Mouse (Mus musculus) neural tube, embryonic 12.5 days (tissue): ENCODE data around the gene Gm20388. TPM values are rescaled to one million over a fixed set of nuclear protein-coding genes. Genes with fewer than 3 reads are reported as not detected.

Source experiments
- ATAC-seq: fragments of 200-750 bp; cut with Nextera tagmentation; 2 replicates; pipeline ENCODE4 v1.8.0; 2017; ENCODE audit warnings: low read depth, mild to moderate bottlenecking, moderate TSS enrichment, moderate library complexity; ENCODE audit not compliant: low FRiP score
- H3K27ac ChIP-seq: fragments of 300-500 bp; sonication (generic); 2 replicates; pipeline ENCODE4 v1.5.1; 2016
- H3K27me3 ChIP-seq: fragments of 300-500 bp; sonication (generic); replicated peaks from 2 replicates; pipeline ENCODE4 v1.6.1; 2016; ENCODE audit warnings: mild to moderate bottlenecking
- H3K36me3 ChIP-seq: fragments of 300-500 bp; sonication (generic); 2 replicates; pipeline ENCODE4 v1.6.1; 2016; ENCODE audit warnings: mild to moderate bottlenecking
- H3K4me1 ChIP-seq: fragments of 300-500 bp; sonication (generic); 2 replicates; pipeline ENCODE4 v1.6.1; 2016
- H3K4me2 ChIP-seq: fragments of 300-500 bp; sonication (generic); replicated peaks from 2 replicates; pipeline ENCODE4 v1.6.1; 2016; ENCODE audit warnings: mild to moderate bottlenecking
- H3K4me3 ChIP-seq: fragments of 300-500 bp; sonication (generic); 2 replicates; pipeline ENCODE4 v1.5.1; 2016
- H3K9ac ChIP-seq: fragments of 300-500 bp; sonication (generic); 2 replicates; pipeline ENCODE4 v1.6.1; 2016; ENCODE audit warnings: mild to moderate bottlenecking
- H3K9me3 ChIP-seq: fragments of 300-500 bp; sonication (generic); 2 replicates; pipeline ENCODE4 v1.6.1; 2016; ENCODE audit warnings: mild to moderate bottlenecking
- WGBS: fragments of 180-500 bp; shearing (Covaris S2); methylation state at CpG from one replicate; pipeline ENCODE4 v1.1.7; 2016; 5-methylcytosine and 5-hydroxymethylcytosine counted together
- polyA plus RNA-seq: library from polyadenylated mRNA; unstranded; fragments of >200 nt; fragmentation: Nextera tagmentation; extraction: Ambion mirVana; gene quantifications from 2 replicates; pipeline ENCODE4 v1.2.1, GENCODE M21; 2016

Gm20388 gene
- polyA plus RNA-seq, 1 experiment from 2014 or later = not detected

GRCm38 (mm10) chr8:121376116-121376950 is 1465.7 kb downstream of the Gm20388 start:
- 63% methylated on average over 10 of the region's 10 CpGs for WGBS
- peaks cover 27% of the 10 kb centered on the region for H3K4me1 ChIP-seq

GRCm38 (mm10) chr8:121377680-121378079 is 1467.0 kb downstream of the Gm20388 start:
- no peak overlapping the region for H3K27ac ChIP-seq
- ATAC-seq = no peak
- 0 out of 2 replicates have a peak overlapping the region, but pooled peaks have one; percentile 16 for H3K4me2 ChIP-seq
- no peaks in the 10 kb centered on the region for H3K9me3 ChIP-seq
- H3K27me3 ChIP-seq = no peaks in the 10 kb centered on the region
- H3K9ac ChIP-seq = no peak overlapping the region
- no peaks in the 10 kb centered on the region for H3K36me3 ChIP-seq
- 4% methylated on average over 10 of the region's 10 CpGs for WGBS
- H3K4me3 ChIP-seq = no peak overlapping the region
- H3K4me1 ChIP-seq = peaks cover 32% of the 10 kb centered on the region

More at GRCm38 (mm10) chr8:121376116-121376950, 1465.7 kb downstream of the Gm20388 start:
- Histone ChIP-seq H3K9ac (no peak overlapping the region), H3K4me3 (no peak overlapping the region), H3K36me3 (no peaks in the 10 kb centered on the region), H3K4me2 (no peak overlapping the region), H3K27ac (no peak overlapping the region), H3K9me3 (no peaks in the 10 kb centered on the region), H3K27me3 (no peaks in the 10 kb centered on the region)
- ATAC-seq = no peak

- no peak for ATAC-seq
- H3K9ac ChIP-seq = no peak overlapping the region
- WGBS = 81% methylated on average over 1 of the region's 1 CpGs
Observed at GRCm38 (mm10) chr8:121379387-121379786, 1468.7 kb downstream of the Gm20388 start.

GRCm38 (mm10) chr8:121382583-121383241 is 1472.1 kb downstream of the Gm20388 start:
- H3K27ac ChIP-seq = no peak overlapping the region
- peak overlapping the region; percentile 28 for H3K4me3 ChIP-seq
- H3K9me3 ChIP-seq = no peaks in the 10 kb centered on the region
- peak overlapping the region; percentile 63 for H3K4me2 ChIP-seq
- H3K9ac ChIP-seq = peak overlapping the region; percentile 61
- whole genome bisulfite sequencing = 3% methylated on average over 21 of the region's 21 CpGs
- no peaks in the 10 kb centered on the region for H3K36me3 ChIP-seq
- ATAC-seq = peak; percentile 78
- peaks cover 21% of the 10 kb centered on the region; the same call in 1 of the 2 replicates for H3K4me1 ChIP-seq
- 0 out of 2 replicates have a peak, but pooled peaks cover 5% of the 10 kb centered on the region for H3K27me3 ChIP-seq

More at GRCm38 (mm10) chr8:121379387-121379786, 1468.7 kb downstream of the Gm20388 start:
- Histone ChIP-seq H3K4me1 (peaks cover 38% of the 10 kb centered on the region), H3K4me2 (no peak overlapping the region), H3K9me3 (no peaks in the 10 kb centered on the region), H3K27me3 (0 out of 2 replicates have a peak, but pooled peaks cover 3% of the 10 kb centered on the region), H3K27ac (no peak overlapping the region), H3K36me3 (no peaks in the 10 kb centered on the region), H3K4me3 (no peak overlapping the region)

- no peak overlapping the region for H3K27ac ChIP-seq
- WGBS = 73% methylated on average over 7 of the region's 7 CpGs
- peaks cover 14% of the 10 kb centered on the region; the same call in 1 of the 2 replicates for H3K4me1 ChIP-seq
- no peak overlapping the region for H3K4me2 ChIP-seq
- no peaks in the 10 kb centered on the region for H3K36me3 ChIP-seq
- H3K9ac ChIP-seq = no peak overlapping the region
- H3K27me3 ChIP-seq = peaks cover 23% of the 10 kb centered on the region
- H3K9me3 ChIP-seq = no peaks in the 10 kb centered on the region
- ATAC-seq = no peak
- no peak overlapping the region for H3K4me3 ChIP-seq
Observed at GRCm38 (mm10) chr8:121385540-121385939, 1474.9 kb downstream of the Gm20388 start.

- no peak for ATAC-seq
- H3K27me3 ChIP-seq = peaks cover 40% of the 10 kb centered on the region
Observed at GRCm38 (mm10) chr8:121390608-121391007, 1480.0 kb downstream of the Gm20388 start.

GRCm38 (mm10) chr8:121391254-121391653 is 1480.6 kb downstream of the Gm20388 start:
- ATAC-seq = no peak
- Histone ChIP-seq H3K4me1 (peaks cover 32% of the 10 kb centered on the region), H3K4me2 (0 out of 2 replicates have a peak overlapping the region, but pooled peaks have one; percentile 2), H3K27me3 (peaks cover 46% of the 10 kb centered on the region), H3K27ac (no peak overlapping the region), H3K36me3 (no peaks in the 10 kb centered on the region), H3K9ac (no peak overlapping the region), H3K9me3 (no peaks in the 10 kb centered on the region), H3K4me3 (no peak overlapping the region)
- 6% methylated on average over 9 of the region's 9 CpGs for WGBS

More at GRCm38 (mm10) chr8:121390608-121391007, 1480.0 kb downstream of the Gm20388 start:
- H3K36me3 ChIP-seq = no peaks in the 10 kb centered on the region
- no peak overlapping the region for H3K4me2 ChIP-seq
- 13% methylated on average over 11 of the region's 11 CpGs for WGBS
- no peak overlapping the region for H3K9ac ChIP-seq
- no peak overlapping the region for H3K27ac ChIP-seq
- no peak overlapping the region for H3K4me3 ChIP-seq
- H3K9me3 ChIP-seq = no peaks in the 10 kb centered on the region
- H3K4me1 ChIP-seq = peaks cover 26% of the 10 kb centered on the region

- WGBS = 4% methylated on average over 12 of the region's 12 CpGs
- peaks cover 51% of the 10 kb centered on the region for H3K27me3 ChIP-seq
Observed at GRCm38 (mm10) chr8:121391771-121392170, 1481.1 kb downstream of the Gm20388 start.

GRCm38 (mm10) chr8:121392482-121392881 is 1481.8 kb downstream of the Gm20388 start:
- H3K27ac ChIP-seq = no peak overlapping the region
- H3K9ac ChIP-seq = no peak overlapping the region
- no peak for ATAC-seq
- no peak overlapping the region for H3K4me3 ChIP-seq
- no peaks in the 10 kb centered on the region for H3K36me3 ChIP-seq
- 0 out of 2 replicates have a peak overlapping the region, but pooled peaks have one; percentile 20 for H3K4me2 ChIP-seq
- H3K4me1 ChIP-seq = peaks cover 45% of the 10 kb centered on the region
- no peaks in the 10 kb centered on the region for H3K9me3 ChIP-seq
- WGBS = 6% methylated on average over 10 of the region's 10 CpGs
- H3K27me3 ChIP-seq = peaks cover 57% of the 10 kb centered on the region

More at GRCm38 (mm10) chr8:121391771-121392170, 1481.1 kb downstream of the Gm20388 start:
- no peaks in the 10 kb centered on the region for H3K9me3 ChIP-seq
- H3K27ac ChIP-seq = no peak overlapping the region
- H3K4me1 ChIP-seq = peaks cover 38% of the 10 kb centered on the region
- no peak for ATAC-seq
- no peaks in the 10 kb centered on the region for H3K36me3 ChIP-seq
- 0 out of 2 replicates have a peak overlapping the region, but pooled peaks have one; percentile 2 for H3K4me2 ChIP-seq
- H3K4me3 ChIP-seq = no peak overlapping the region
- no peak overlapping the region for H3K9ac ChIP-seq

GRCm38 (mm10) chr8:121393111-121393510 is 1482.5 kb downstream of the Gm20388 start:
- Histone ChIP-seq H3K36me3 (no peaks in the 10 kb centered on the region), H3K9ac (no peak overlapping the region), H3K9me3 (no peaks in the 10 kb centered on the region), H3K4me1 (peaks cover 51% of the 10 kb centered on the region), H3K4me2 (peak overlapping the region; percentile 20; the same call in 1 of the 2 replicates), H3K4me3 (no peak overlapping the region), H3K27me3 (peaks cover 61% of the 10 kb centered on the region), H3K27ac (no peak overlapping the region)
- 0 out of 2 replicates have a peak, but pooled peaks have one; percentile 48 for ATAC-seq
- WGBS = 11% methylated on average over 9 of the region's 9 CpGs

GRCm38 (mm10) chr8:121394686-121395085 is 1484.0 kb downstream of the Gm20388 start:
- WGBS = 64% methylated on average over 5 of the region's 5 CpGs
- H3K27me3 ChIP-seq = peaks cover 57% of the 10 kb centered on the region
- H3K4me3 ChIP-seq = no peak overlapping the region
- H3K4me2 ChIP-seq = no peak overlapping the region
- ATAC-seq = no peak
- no peak overlapping the region for H3K27ac ChIP-seq
- H3K9me3 ChIP-seq = no peaks in the 10 kb centered on the region
- no peaks in the 10 kb centered on the region for H3K36me3 ChIP-seq
- peaks cover 56% of the 10 kb centered on the region for H3K4me1 ChIP-seq
- no peak overlapping the region for H3K9ac ChIP-seq

- Histone ChIP-seq H3K9ac (no peak overlapping the region), H3K4me2 (no peak overlapping the region), H3K4me3 (no peak overlapping the region), H3K36me3 (no peaks in the 10 kb centered on the region), H3K27ac (no peak overlapping the region), H3K27me3 (peaks cover 55% of the 10 kb centered on the region), H3K4me1 (peaks cover 61% of the 10 kb centered on the region), H3K9me3 (no peaks in the 10 kb centered on the region)
- 60% methylated on average over 11 of the region's 11 CpGs for WGBS
- no peak for ATAC-seq
Observed at GRCm38 (mm10) chr8:121395316-121395715, 1484.7 kb downstream of the Gm20388 start.
